Mouse (Mus musculus): ENCODE measurements around the gene Gm49450.
A peak's percentile ranks its signal among the peaks of the same experiment; 100 is the strongest.
"Not testable (repeated sequence)": the region's sequence is repeated elsewhere in the genome, so short reads cannot be mapped to it uniquely, and the experiment has no call there.

Gm49450 gene

GRCm38 (mm10) chr15:98985240-98985981, 32.1 kb upstream of the Gm49450 start:
- DNase-seq (ENCODE audit: low spot score): peak; percentile 62

GRCm38 (mm10) chr15:98984681-98985080, 31.3 kb upstream of the Gm49450 start:
- no peak for DNase-seq (ENCODE audit: low spot score)

- DNase-seq (ENCODE audit: low spot score): no peak
Observed at GRCm38 (mm10) chr15:98983431-98984081, 30.2 kb upstream of the Gm49450 start.

- no peak for DNase-seq (ENCODE audit: low spot score)
Observed at GRCm38 (mm10) chr15:98982100-98982499, 28.7 kb upstream of the Gm49450 start.

- no peak for DNase-seq (ENCODE audit: low spot score)
Observed at GRCm38 (mm10) chr15:98980012-98980614, 26.8 kb upstream of the Gm49450 start.

GRCm38 (mm10) chr15:98978409-98979172, 25.2 kb upstream of the Gm49450 start:
- no peak for DNase-seq (ENCODE audit: low spot score)

GRCm38 (mm10) chr15:98977759-98978408, 24.5 kb upstream of the Gm49450 start:
- peak; percentile 64 for DNase-seq (ENCODE audit: low spot score)

- no peak for DNase-seq (ENCODE audit: low spot score)
Observed at GRCm38 (mm10) chr15:98976763-98977758, 23.7 kb upstream of the Gm49450 start.

- DNase-seq (ENCODE audit: low spot score): no peak
Observed at GRCm38 (mm10) chr15:98973015-98973614, 19.8 kb upstream of the Gm49450 start.

GRCm38 (mm10) chr15:98971576-98972320, 18.4 kb upstream of the Gm49450 start:
- DNase-seq (ENCODE audit: low spot score): not testable (repeated sequence)

- no peak for DNase-seq (ENCODE audit: low spot score)
Observed at GRCm38 (mm10) chr15:98971111-98971510, 17.8 kb upstream of the Gm49450 start.

GRCm38 (mm10) chr15:98969372-98970101, 16.2 kb upstream of the Gm49450 start:
- DNase-seq (ENCODE audit: low spot score): no peak

GRCm38 (mm10) chr15:98968701-98969371, 15.5 kb upstream of the Gm49450 start:
- DNase-seq (ENCODE audit: low spot score): no peak

- DNase-seq (ENCODE audit: low spot score): no peak
Observed at GRCm38 (mm10) chr15:98959531-98959930, 6.2 kb upstream of the Gm49450 start.

- no peak for DNase-seq (ENCODE audit: low spot score)
Observed at GRCm38 (mm10) chr15:98958901-98959420, 5.6 kb upstream of the Gm49450 start.

GRCm38 (mm10) chr15:98957475-98957874, 4.1 kb upstream of the Gm49450 start:
- no peak for DNase-seq (ENCODE audit: low spot score)

GRCm38 (mm10) chr15:98956000-98956399, 2.6 kb upstream of the Gm49450 start:
- DNase-seq (ENCODE audit: low spot score): no peak

GRCm38 (mm10) chr15:98955324-98955723, 2.0 kb upstream of the Gm49450 start:
- DNase-seq (ENCODE audit: low spot score): no peak

Data from ovary, postnatal 10 days (tissue).